Mouse (Mus musculus): ENCODE data around the gene Vgll2. TPM values are rescaled to one million over a fixed set of nuclear protein-coding genes. Genes with fewer than 3 reads are reported as not detected.

The Vgll2 gene
- polyA plus RNA-seq, 1 experiment from 2014 or later: 0.40 TPM

Small RNA genes lying within 50 kb of the gene (microRNA-seq; reads per million reads assigned to microRNA genes)
- not detected for gene Gm24084 (ENCODE audit: borderline number of aligned reads)

Other genes with a start within 250 kb of the Vgll2 start
- gene Ros1, start 172.7 kb downstream of the Vgll2 start, polyA plus RNA-seq (2015; fragmentation: Nextera tagmentation; extraction: Ambion mirVana): not detected in 2 replicates
- gene Dcbld1, start 211.1 kb downstream of the Vgll2 start, polyA plus RNA-seq (2015; fragmentation: Nextera tagmentation; extraction: Ambion mirVana): 3.5 and 3.7 TPM in 2 replicates

Data from thymus, postnatal 0 days (tissue).